22 mouse cellular contexts compared by ENCODE assay signal in genomic region chr2:160655561-160655960, GRCm38 (mm10). TPM values are rescaled to one million over a fixed set of nuclear protein-coding genes. Genes with fewer than 3 reads are reported as not detected.
DNase-seq lines count a peak whose midpoint lies in the region; ATAC-seq and TF ChIP-seq lines count a peak whose summit lies in the region.
"Had no signal": no experiment of that assay in that cellular context is flagged by ENCODE, and none has a peak within 500 bp of the region (broad histone marks: within the 10 kb centered on the region; RNA-seq: fewer than 3 reads in every experiment).

No protein-coding gene starts in this region.

- no peak overlapping the region for H3K9ac ChIP-seq in forebrain, embryonic 15.5 days (replicated peaks)
- no peak overlapping the region for H3K9ac ChIP-seq in CH12.LX (ENCODE audit: insufficient read depth, low read depth)
- H3K9ac ChIP-seq: hindbrain, embryonic 15.5 days; limb, embryonic 15.5 days; neural tube, embryonic 15.5 days had no signal

- dilution Hi-C loops in CH12.LX (cut with MboI; ENCODE audit: extremely low pct_ligation_motif_present, extremely low pct_unique_long_range_greater_than_20kb, low sequenced_read_pairs): no loop called here

- TF ChIP-seq POLR2A in CH12.LX (IDR thresholded peaks at IDR 0.05; ENCODE audit: low read depth, low read length): no peak
- TF ChIP-seq POLR2A in brain, embryonic 14.5 days (IDR thresholded peaks at IDR 0.05; ENCODE audit: borderline replicate concordance, extremely low read depth, insufficient read depth, insufficient read length, poor library complexity, severe bottlenecking): no peak

- peak overlapping the region; percentile 32 for H3K27ac ChIP-seq in forebrain, embryonic 15.5 days (replicated peaks)
- no peak overlapping the region for H3K27ac ChIP-seq in forebrain, embryonic 10.5 days
- H3K27ac ChIP-seq in CH12.LX (ENCODE audit: insufficient read depth, low read depth): peak overlapping the region; percentile 60
- H3K27ac ChIP-seq in layer of hippocampus, adult 2 months: peak overlapping the region; percentile 67
- H3K27ac ChIP-seq: heart, embryonic 10.5 days; hindbrain, embryonic 15.5 days; limb, embryonic 15.5 days; neural tube, embryonic 15.5 days; stomach, postnatal 0 days had no signal

- WGBS in forebrain, embryonic 15.5 days: 72% methylated on average over 1 of the region's 1 CpGs
- WGBS in forebrain, embryonic 10.5 days: 96% methylated on average over 1 of the region's 1 CpGs

- TF ChIP-seq CTCF in CH12.LX (conservative IDR thresholded peaks at IDR 0.05 in 1 of 2, IDR thresholded peaks at IDR 0.05 in 1 of 2; ENCODE audit: low read depth in 2 of 2, low read length in 2 of 2): no peak
- TF ChIP-seq CTCF in brain, embryonic 14.5 days (IDR thresholded peaks at IDR 0.05; ENCODE audit: borderline replicate concordance, extremely low read depth, insufficient read depth, insufficient read length): no peak
- no peak for TF ChIP-seq CTCF in layer of hippocampus, adult 2 months (conservative IDR thresholded peaks at IDR 0.05)

- 0 out of 2 replicates have a peak, but pooled peaks cover 14% of the 10 kb centered on the region for H3K36me3 ChIP-seq in forebrain, embryonic 15.5 days
- H3K36me3 ChIP-seq in forebrain, embryonic 10.5 days (replicated peaks): peaks cover 93% of the 10 kb centered on the region
- H3K36me3 ChIP-seq in CH12.LX (replicated peaks in 1 of 2; ENCODE audit: control insufficient read depth in 1 of 2, insufficient read depth in 1 of 2, low read length in 1 of 2): peaks cover 22 to 44% of the 10 kb centered on the region in 2 experiments

- DNase-seq in forebrain, embryonic 10.5 days (ENCODE audit: extremely low spot score, low spot score): no peak
- no peak for DNase-seq in CH12.LX (ENCODE audit: extremely low read depth)
- DNase-seq in brain, embryonic 14.5 days (ENCODE audit: low read depth): peak; percentile 44
- DNase-seq in layer of hippocampus, adult 2 months (ENCODE audit: low spot score in 2 of 2): peak in 1 of 2 experiments; percentile 47
- DNase-seq in urinary bladder, postnatal 25 days (ENCODE audit: low spot score): no peak
- no peak for DNase-seq in adrenal gland, adult 8-10 months
- DNase-seq in spleen, postnatal 14 days (ENCODE audit: low spot score in 2 of 2): no peak
- DNase-seq: adrenal gland, postnatal 10 days; B cell, adult 2 months; gastrocnemius, postnatal 25 days; heart, postnatal 14 days; kidney, adult 11 months; kidney, postnatal 25 days; thymus, postnatal 36 days had no signal

- no peak for ATAC-seq in forebrain, embryonic 15.5 days (replicated peaks)
- ATAC-seq: lung, postnatal 0 days had no signal

- no peaks in the 10 kb centered on the region for H3K27me3 ChIP-seq in forebrain, embryonic 15.5 days
- H3K27me3 ChIP-seq in forebrain, embryonic 10.5 days (ENCODE audit: poor library complexity, severe bottlenecking): no peaks in the 10 kb centered on the region
- H3K27me3 ChIP-seq in CH12.LX (replicated peaks): no peaks in the 10 kb centered on the region
- H3K27me3 ChIP-seq: hindbrain, embryonic 15.5 days; limb, embryonic 15.5 days; neural tube, embryonic 15.5 days had no signal

- H3K4me2 ChIP-seq in forebrain, embryonic 15.5 days (replicated peaks): no peak overlapping the region
- H3K4me2 ChIP-seq in CH12.LX (ENCODE audit: insufficient read depth, low read depth, poor library complexity, severe bottlenecking): peak overlapping the region; percentile 16; the same call in 1 of the 2 replicates
- H3K4me2 ChIP-seq: hindbrain, embryonic 15.5 days; limb, embryonic 15.5 days; neural tube, embryonic 15.5 days had no signal

- TF ChIP-seq RAD21 in CH12.LX (IDR thresholded peaks at IDR 0.05; ENCODE audit: low read depth, low read length): no peak

- H3K4me1 ChIP-seq in forebrain, embryonic 15.5 days: peaks cover 41% of the 10 kb centered on the region
- H3K4me1 ChIP-seq in forebrain, embryonic 10.5 days: peaks cover 6% of the 10 kb centered on the region; the same call in 1 of the 2 replicates
- H3K4me1 ChIP-seq in CH12.LX (ENCODE audit: control insufficient read depth in 1 of 2, insufficient read depth in 2 of 2): peaks cover 15 to 78% of the 10 kb centered on the region in 2 experiments; a peak in 3 of 4 replicates

- in situ Hi-C loops in CH12.LX (cut with MboI; ENCODE audit: low pct_ligation_motif_present, low pct_unique_long_range_greater_than_20kb, low sequenced_read_pairs): no loop called here

- no peak overlapping the region for H3K4me3 ChIP-seq in forebrain, embryonic 15.5 days
- no peak overlapping the region for H3K4me3 ChIP-seq in forebrain, embryonic 10.5 days
- no peak overlapping the region for H3K4me3 ChIP-seq in CH12.LX (replicated peaks in 1 of 3; ENCODE audit: low read depth in 2 of 3, low read length in 2 of 3, poor library complexity in 1 of 3)
- H3K4me3 ChIP-seq in layer of hippocampus, adult 2 months: no peak overlapping the region
- H3K4me3 ChIP-seq: erythroblast, embryonic 14.5 days; heart, embryonic 10.5 days; hindbrain, embryonic 15.5 days; limb, embryonic 15.5 days; neural tube, embryonic 15.5 days had no signal

- H3K79me2 ChIP-seq in CH12.LX (replicated peaks; ENCODE audit: control insufficient read depth, extremely low read depth, insufficient read depth, poor library complexity, severe bottlenecking): peaks cover 80% of the 10 kb centered on the region

- TF ChIP-seq EP300 in CH12.LX (IDR thresholded peaks at IDR 0.05; ENCODE audit: low read length): no peak

- H3K9me3 ChIP-seq in forebrain, embryonic 15.5 days: no peaks in the 10 kb centered on the region
- no peaks in the 10 kb centered on the region for H3K9me3 ChIP-seq in forebrain, embryonic 10.5 days
- H3K9me3 ChIP-seq in CH12.LX (replicated peaks; ENCODE audit: low read length): no peaks in the 10 kb centered on the region
- H3K9me3 ChIP-seq: heart, embryonic 10.5 days; hindbrain, embryonic 15.5 days; limb, embryonic 15.5 days; neural tube, embryonic 15.5 days had no signal

TF ChIP-seq in CH12.LX, 34 proteins besides CTCF, POLR2A, EP300 and RAD21:
- no peak for TF ChIP-seq ELF1 (IDR thresholded peaks at IDR 0.05; ENCODE audit: low read depth, low read length)
- TF ChIP-seq JUN (IDR thresholded peaks at IDR 0.05; ENCODE audit: insufficient read depth, low read depth, low read length): no peak
- no peak for TF ChIP-seq RCOR1 (conservative IDR thresholded peaks at IDR 0.05; ENCODE audit: low read depth, low read length)
- TF ChIP-seq ZMIZ1 (IDR thresholded peaks at IDR 0.05; ENCODE audit: low read depth, low read length): no peak
- no peak for TF ChIP-seq TBP (conservative IDR thresholded peaks at IDR 0.05; ENCODE audit: low read depth, low read length)
- no peak for TF ChIP-seq CHD1 (IDR thresholded peaks at IDR 0.05; ENCODE audit: low read depth, low read length)
- TF ChIP-seq ZC3H11A (IDR thresholded peaks at IDR 0.05; ENCODE audit: low read depth, low read length): no peak

RNA-seq across cellular contexts. Expression of gene Top1, which starts 9.9 kb away (rescaled TPM):
- 106 and 113 TPM in 2 replicates for polyA plus RNA-seq in forebrain, embryonic 15.5 days (2015; fragmentation: Nextera tagmentation; extraction: Ambion mirVana)
- polyA plus RNA-seq in forebrain, embryonic 10.5 days (2016; fragmentation: Nextera tagmentation; extraction: Ambion mirVana): 113 and 118 TPM in 2 replicates
- total RNA-seq in CH12.LX (2012; rRNA removed) (91.3 and 150 TPM in 2 replicates), CH12.LX (2014; rRNA removed) (89.8 and 91.4 TPM in 2 replicates)
- 299 and 312 TPM in 2 replicates for polyA plus RNA-seq in CH12.LX (2012; ENCODE audit: insufficient read length, low read depth)
- 42.7 and 63.9 TPM in 2 replicates for polyA plus RNA-seq in brain, embryonic 14.5 days (2012; rRNA removed)
- 10 to 100 TPM; 79.4 to 83.9 TPM for total RNA-seq in layer of hippocampus, adult 2 months (2021)
- total RNA-seq in adrenal gland, adult 8-10 months (2022): 10 to 100 TPM; 69.6 to 84.6 (median 76.7) TPM
